Mouse (Mus musculus) lung, postnatal 4 days (tissue): Measurements from ENCODE around the gene Lrrc45.
A peak's percentile ranks its signal among the peaks of the same experiment; 100 is the strongest.
"Not testable (repeated sequence)": the region's sequence is repeated elsewhere in the genome, so short reads cannot be mapped to it uniquely, and the experiment has no call there.

Experiments
- DNase-seq, 2 experiments: peaks; one replicate each; pipeline ENCODE4 v3.0.0; 2021

Lrrc45 gene

DNA sequence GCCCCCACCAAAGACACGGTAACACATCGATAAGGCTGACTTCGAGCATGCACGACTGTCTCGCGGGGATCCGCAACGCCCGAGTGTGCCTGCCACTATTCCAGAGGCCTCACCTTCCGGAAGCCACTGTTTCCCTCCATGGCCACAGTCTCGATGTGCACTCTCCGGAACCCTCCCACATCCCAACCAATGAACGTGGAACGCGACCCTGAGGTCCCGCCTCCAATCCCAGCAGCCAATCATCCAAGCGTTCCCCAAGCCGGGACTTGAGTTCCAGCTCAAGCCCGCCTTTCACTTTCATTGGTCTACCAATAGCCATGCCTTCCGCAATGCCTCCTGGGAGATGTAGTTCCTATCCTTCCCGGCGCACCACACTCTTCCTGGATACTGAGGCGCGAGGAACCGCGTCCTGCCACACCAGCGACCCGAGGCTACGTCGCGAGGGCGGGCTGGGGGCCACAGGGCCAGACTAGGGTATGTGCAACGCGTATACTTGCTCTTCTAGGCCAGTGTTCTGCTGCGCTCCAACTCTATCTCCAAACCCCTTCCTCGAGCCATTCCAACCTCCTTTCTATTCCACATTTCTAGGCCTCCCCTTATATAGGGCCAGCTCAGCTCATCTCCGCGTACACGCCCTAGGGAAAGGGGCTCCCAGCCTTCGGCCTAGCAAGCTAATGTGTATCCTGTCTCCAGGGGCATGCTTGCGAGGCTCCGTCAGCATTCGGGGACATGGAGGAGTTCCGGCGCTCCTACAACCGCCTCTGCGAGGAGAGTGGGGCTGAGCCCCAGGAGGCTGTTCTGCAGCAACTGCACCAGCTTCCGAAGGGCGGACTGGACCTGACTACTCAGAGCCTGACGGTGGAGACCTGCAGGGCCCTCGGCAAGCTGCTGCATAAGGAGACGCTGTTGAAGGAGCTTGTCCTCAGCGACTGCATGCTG, at the start of gene Lrrc45, which contains the start of gene Cenpx:
TSS of gene Lrrc45 (plus strand) at position 346 of the 939 bp plus-strand sequence.
TSS of gene Cenpx (minus strand) at position 159 of the 939 bp plus-strand sequence.
- peak; percentile 98 for DNase-seq

DNA sequence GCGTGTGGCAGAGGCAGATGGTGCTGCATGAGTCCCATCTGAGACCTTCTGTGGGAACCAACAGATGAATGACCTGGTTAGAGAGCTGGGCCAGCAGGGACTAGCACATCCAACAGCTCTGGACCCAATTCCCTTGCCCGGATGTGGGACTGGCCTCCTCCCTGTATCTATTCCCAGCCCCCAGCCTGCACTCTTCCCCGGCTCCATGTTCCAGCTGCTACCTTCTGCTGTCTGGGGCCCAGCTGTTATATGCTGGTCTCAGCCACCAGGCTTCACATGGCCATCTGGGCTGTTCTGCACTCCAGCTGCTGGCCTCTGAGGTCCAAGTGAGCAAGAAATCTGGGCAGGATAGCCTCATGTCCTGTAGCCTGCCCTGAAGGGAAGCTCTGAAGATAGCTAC, 48.3 kb upstream of the Lrrc45 start:
- peak; percentile 65 to 90 for DNase-seq

DNA sequence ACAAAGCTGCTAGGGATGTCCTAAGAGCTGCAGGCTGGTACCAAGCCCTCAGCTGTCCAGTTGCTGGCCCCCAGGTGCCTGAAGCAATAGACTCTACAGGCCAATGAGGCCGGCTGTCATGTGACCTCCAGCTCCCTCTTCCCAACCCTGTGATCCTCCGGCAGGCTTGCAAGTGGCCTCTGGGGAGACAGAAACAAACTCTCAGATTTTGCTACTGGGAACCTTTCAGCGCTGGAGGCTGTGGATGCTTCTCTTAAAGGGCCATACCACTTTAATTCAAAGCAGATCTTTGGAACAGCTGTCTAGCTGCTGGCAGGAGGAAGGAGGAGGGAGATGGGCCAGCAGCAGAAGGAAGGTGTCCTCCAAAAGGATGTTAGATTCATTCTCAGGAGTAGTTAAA, 47.1 kb upstream of the Lrrc45 start:
- DNase-seq: peak in 1 of 2 experiments; percentile 63

DNA sequence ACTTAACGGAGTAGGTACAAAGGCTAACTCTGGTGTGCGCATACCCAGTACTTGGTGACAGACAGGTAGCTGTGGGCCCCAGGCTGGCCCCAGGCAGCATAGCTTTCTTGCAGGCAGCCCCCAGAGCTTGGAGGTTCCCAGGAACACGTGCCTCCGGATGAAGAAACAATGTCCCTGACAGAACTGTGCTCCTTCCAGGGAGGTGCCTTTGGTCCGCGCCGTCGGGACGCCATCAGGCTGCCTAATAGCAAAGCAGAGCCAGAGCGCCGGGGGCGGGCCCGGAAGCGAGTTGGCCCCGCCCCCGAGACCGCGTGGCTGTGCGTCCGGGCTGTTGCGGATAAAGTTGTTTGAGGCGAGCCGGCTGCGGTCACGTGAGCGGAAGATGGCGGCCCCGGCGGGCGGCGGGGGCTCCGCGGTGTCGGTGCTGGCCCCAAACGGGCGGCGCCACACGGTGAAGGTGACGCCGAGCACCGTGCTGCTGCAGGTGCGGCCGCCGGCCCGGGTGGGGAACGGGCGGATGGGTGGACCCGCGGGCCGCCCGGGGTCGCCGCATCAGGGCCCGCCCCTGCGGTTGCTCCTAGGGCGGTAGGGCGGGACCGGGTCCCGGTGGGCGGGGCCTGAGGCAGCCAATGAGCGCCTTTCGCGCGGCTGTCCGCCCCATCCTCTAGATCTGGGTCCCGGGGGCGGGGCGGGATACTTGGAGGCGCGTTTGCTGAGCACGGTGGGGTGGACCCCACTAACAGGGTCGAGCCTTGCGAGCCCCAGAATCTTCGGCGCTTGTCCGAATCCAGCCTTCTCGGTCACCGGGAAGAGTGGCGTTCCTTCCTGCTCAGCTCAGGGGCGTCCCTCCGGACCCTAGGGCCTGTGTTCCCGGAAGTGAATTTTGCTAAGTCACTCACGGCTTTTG, 40.8 kb upstream of the Lrrc45 start, which contains the start of gene Aspscr1:
TSS of gene Aspscr1 (plus strand) at position 287 of the 907 bp plus-strand sequence.
- DNase-seq: peak; percentile 97

DNA sequence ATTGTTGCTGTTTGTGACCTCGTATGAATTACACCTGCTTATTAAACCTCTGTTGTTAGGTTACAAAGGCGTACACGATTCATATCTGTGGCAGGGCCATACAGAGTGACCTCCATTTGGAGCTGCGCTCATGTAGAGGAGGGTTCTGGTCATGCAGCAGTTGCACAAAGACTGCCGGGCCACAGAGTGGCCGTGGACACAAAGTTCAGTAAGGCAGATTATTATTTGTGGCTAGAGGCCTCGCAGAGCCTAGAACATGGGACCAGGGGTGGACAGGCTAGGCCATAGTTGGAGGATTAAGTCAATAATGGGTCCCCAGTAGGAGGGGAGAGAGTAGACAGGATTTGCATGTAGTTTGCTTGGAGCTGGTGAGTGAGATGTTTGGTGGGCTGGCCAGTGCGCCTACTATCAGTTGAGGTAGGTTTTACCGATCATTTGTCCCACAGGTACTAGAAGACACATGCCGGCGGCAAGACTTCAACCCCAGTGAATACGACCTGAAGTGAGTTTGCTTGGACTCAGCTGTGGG, 40.1 kb upstream of the Lrrc45 start:
- DNase-seq: no peak

DNA sequence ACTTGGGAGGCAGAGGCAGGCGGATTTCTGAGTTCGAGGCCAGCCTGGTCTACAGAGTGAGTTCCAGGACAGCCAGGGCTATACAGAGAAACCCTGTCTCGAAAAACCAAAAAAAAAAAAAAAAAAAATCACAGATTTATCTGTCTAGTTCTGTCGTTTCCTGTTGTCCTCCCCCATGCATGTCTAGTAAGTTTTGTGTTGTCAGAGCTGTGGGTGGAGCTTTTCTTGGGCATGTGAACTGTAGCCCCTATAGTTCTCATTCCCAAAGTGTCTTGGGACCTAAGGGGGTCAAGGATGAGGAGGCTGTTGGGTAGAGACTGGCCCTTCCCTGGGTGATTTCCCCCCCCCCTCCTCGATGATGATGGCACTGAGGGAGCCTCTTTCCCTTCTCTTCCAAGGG, 37.9 kb upstream of the Lrrc45 start:
- DNase-seq: not testable (repeated sequence)

DNA sequence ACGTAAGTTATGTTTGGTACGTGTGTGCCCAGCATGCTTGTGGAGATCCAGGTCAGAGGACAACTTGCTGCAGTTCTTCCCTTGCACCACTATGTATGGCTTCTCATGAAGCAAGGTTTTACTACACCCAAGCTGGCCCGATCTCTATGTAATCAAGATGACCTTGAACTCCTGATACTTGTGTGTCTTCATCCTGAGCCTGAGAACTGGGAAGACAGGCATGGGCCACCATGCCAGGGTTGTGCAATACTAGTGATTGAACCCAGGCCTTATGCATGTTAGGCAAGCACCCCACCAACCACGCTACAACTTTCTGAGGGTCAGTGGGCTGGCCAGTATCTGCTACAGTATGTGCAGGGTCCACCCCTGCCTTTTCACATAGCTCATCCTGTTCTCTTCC, 36.8 kb upstream of the Lrrc45 start:
- DNase-seq: no peak

DNA sequence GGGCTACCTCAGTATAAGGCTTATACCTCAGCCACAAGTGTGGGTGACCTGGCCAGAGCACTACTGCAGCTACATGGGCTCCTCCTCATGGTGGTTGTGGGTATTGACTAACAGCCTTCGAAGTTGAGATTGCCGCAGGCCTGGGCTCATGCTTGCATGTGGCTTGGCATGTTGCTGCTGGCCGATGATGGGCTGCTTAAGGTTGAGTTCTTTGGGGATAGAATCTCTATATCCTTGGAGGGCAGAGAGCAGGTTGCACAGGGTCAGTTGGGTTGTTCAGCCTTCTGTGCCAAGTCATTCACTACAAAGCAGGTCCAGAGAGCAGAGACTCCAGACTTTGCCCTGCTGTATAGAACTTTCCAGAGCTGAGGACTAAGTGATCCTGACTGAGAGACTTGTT, 33.8 kb upstream of the Lrrc45 start:
- peak in 1 of 2 experiments; percentile 43 for DNase-seq

DNA sequence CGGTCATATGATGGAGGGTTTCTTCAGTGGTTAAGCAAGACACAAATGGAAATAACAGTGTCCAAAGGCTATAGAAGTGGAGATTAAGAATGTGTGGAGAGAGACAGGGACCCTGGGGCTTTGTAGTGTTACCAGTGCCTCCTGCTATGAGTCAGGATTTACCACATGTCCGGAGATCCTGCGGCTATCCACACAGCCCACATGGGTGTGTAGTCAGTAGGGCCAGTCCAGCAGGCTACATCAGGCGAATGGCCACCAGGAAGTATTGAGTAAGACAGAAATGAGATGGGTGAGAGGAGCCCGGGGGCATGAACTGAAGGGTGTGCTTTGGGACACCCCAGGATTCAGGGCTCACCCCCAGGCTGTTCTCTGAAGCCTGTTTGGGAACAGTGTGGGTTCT, 31.0 kb upstream of the Lrrc45 start:
- no peak for DNase-seq

DNA sequence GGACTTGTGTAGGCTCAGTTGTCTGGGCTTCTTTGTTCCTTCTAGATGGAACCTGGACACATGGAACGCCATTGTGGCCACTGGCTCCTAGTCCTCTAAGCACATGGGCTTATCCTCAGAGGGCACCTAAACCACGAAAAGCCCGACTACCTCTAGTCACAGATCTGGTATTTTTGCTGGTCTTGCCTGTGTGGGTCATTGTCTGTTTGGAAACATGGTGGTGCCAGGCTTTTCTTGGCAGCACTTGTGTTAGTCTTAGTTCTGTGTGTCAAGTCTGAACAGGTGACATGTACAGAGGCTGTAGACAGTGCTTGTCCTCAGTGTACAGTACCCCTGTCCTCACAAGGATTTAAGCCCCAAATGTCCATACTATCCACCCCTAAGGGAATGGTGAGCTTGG, 30.2 kb upstream of the Lrrc45 start:
- DNase-seq: no peak

DNA sequence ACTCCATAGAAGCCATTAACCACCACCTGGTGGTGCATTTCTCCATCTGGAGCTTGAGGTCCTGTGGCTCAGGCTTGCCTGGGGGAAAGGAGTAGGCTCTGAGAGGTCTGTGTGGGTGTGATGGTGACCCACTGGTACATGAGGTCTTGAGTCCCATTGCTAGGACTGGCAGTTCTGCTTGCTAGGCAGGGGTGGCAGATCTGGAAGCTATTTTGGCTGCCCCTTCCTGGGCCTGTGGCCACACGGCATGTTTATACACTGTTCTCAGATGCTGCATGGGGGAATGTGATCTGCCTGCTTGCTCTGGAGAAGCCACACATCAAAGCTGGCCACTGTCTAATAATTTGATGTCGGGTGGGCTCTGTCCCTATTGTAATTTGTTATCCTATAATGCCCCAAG, 29.6 kb upstream of the Lrrc45 start:
- no peak for DNase-seq

DNA sequence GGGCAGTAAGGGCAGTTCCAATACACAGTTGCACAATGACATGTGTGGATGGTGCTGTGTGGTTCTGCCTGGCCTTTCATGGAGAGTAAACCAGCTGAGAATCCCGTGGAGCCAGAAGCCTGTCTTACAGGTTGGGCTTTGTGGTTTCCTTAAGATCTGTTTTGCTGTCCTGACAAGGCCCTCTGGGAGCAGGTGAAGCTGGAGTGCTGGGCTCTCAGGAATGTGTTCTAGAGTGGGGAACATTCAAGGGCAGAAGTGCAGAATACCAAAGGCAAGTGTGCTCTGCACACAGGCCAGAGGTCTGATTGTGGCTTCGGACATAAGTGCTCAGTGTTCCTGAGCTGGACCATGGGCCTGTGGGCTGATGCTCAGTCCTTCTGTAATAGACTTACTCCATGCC, 29.1 kb upstream of the Lrrc45 start:
- peak; percentile 40 to 77 for DNase-seq

DNA sequence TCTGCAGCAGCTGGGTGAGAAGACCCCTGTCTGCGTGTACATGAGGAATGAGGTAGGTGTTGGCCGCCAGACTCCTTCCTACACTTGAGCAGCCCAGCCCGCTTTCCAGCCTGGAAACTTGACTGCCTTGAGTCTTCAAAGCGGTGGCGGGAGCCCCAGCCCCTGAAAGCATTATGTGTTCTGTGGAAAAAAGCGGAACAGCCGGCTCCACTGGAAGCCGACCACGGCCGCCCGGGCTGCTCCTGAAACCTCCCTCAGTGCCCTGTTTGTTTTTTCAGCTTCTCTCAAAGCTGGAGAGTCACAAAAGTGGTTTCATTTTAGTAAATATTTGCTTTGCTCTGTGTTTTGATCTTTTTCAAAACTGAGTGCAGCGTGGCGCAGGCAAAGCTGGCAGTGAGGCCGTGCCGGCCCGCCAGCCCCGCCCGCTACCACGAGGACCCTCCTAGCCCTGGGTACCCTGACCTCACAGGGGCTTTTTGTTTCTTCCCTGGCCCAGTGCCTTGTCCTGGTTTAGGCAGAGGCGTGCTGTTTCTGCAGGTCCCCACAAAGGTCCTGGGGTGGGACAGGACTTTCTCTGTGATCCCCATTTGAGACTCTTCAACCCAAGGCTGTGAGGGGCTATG, 27.0 kb upstream of the Lrrc45 start:
- DNase-seq: peak; percentile 67 to 89

DNA sequence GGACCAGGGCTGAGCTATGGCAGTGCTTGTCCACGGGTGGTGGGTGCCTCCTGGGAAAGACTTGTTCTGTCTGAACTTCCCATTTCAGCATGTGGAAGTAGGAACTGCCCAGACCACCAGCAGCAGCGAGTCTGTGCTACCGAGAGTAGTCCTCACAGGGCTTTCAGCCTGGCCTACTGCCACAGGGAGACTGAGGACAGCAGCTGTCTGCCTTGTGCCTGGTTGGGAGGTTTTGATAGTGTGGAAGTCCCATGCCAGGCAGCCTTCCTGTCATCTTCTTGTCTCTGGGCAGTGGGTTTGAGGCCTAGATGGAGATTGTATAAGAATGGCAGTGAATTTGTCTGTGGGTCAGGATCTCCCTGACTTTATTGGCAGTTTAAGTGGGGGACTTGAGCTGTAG, 24.4 kb upstream of the Lrrc45 start:
- DNase-seq: no peak

DNA sequence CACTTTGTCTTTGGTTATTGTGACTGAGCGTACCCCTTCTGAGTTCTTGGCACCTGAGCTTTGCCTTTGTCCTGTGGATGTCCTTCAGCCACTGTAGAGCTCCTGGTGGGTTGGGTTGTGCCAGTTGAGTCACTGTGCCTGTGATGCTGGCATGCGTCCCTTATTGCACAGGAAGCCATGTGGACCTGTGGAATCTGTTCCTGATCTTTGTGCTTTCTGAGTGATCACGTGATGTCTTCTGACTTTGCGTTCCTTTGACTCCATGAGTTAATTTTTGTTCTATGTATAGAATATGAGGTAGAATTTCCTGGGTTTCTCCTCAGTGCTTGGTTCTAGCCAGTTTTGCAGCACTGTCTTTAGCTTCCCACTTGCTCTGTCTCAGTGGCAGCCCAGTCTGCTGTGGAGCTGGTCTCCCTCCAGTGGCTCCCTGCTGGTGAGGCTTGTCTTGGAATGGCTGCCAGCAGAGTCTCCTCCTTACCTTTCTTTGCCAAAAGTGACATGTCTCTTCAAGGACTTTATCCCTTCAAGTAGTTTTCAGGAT, 21.2 kb upstream of the Lrrc45 start:
- DNase-seq: no peak

DNA sequence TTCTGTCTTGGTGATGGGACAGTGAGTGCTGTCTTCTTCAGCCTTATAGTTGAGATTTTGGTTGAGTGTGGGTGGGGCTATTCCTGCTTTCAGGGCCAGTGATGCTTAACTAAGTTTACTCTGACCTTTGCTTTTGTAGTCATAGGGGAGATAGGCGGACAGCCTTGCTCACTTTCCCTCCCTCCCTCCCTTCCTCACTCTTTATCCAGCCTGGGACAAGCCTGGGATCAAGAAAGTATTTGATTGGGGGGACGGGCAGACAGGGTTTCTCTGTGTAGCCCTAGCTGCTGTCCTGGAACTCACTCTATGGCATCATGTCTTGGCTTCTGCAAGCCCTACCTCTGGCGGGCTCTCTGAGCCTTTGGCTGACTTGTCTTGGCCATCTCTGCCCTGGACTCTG, 20.3 kb upstream of the Lrrc45 start:
- no peak for DNase-seq

DNA sequence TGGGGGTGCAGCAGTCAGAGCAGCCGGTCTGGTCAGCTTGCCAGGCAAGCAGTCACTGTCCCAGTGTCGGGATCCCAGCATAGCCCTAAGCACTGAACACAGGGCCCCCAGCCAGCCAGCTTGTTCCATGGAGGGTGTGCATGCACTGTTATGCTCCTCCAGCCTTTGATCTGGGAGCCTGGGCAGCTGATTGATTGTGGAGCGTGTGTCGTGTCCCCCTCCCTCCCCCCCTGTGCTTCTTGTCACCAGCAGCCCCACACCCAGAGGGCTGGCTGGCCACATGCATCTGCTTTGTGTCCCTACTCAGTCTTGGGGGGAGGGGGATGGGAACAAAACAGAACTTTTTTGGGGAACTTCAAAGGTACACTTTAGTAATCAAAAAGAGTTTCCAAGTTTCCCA, 18.5 kb upstream of the Lrrc45 start:
- DNase-seq: peak; percentile 58 to 84

DNA sequence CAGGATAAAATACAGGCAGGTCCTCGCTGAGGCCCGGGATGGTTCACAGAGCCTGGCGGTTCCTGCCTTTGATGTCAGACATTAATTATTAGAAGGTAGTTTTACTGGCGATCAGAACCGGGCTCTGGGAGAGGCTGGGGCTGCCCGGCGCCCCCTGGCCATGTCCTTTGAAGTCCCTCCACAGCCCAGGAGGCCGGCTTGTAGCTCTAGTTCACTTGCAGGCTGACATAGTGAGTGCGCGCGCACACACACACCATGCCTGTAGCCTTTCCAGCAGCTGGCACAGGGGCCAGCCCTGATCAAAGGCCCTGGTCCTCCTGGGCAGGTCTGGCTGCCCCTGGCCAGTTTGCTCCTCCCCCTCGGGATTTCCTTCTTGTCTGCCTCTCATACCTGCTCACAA, 18.1 kb upstream of the Lrrc45 start:
- no peak for DNase-seq

DNA sequence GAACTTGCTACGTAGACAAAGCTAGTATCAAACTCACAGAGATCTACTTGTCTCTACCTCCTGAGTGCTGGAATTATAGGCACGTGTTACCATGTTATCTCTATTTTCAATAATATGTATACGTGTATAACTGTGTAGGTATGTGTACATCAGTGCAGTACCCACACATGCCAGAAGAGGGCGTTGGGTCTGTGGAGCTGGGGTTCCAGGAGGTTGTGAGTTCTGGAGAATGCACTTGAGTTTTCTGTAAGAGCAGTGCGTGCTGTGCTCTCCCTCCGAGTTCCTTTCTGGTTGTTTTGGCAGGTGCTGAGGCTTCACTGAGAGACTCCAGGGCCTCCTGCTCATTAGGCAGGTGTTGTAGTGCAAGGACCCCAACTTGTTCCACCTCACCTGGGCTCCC, 17.2 kb upstream of the Lrrc45 start:
- no peak for DNase-seq

DNA sequence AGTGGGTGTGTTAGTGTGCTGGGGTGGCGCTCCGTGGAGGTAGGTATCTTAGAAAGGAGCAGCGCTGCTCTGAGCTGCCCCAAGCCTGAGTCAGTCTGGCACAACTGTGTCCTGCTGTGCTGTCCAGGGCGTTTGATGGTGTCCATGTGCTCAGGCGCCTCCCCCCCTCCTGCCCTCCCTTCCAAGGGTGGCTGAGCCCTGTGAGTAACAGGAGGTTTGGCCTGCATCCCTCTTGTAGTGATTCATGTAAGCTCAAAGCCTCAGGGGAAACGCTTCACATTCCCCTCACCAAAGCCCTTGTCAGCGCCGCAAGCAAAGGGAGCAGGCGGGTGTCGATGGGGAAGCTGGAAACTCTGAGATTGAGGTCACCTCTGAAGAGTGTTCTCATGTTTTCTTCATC, 16.0 kb upstream of the Lrrc45 start:
- peak; percentile 45 to 81 for DNase-seq

DNA sequence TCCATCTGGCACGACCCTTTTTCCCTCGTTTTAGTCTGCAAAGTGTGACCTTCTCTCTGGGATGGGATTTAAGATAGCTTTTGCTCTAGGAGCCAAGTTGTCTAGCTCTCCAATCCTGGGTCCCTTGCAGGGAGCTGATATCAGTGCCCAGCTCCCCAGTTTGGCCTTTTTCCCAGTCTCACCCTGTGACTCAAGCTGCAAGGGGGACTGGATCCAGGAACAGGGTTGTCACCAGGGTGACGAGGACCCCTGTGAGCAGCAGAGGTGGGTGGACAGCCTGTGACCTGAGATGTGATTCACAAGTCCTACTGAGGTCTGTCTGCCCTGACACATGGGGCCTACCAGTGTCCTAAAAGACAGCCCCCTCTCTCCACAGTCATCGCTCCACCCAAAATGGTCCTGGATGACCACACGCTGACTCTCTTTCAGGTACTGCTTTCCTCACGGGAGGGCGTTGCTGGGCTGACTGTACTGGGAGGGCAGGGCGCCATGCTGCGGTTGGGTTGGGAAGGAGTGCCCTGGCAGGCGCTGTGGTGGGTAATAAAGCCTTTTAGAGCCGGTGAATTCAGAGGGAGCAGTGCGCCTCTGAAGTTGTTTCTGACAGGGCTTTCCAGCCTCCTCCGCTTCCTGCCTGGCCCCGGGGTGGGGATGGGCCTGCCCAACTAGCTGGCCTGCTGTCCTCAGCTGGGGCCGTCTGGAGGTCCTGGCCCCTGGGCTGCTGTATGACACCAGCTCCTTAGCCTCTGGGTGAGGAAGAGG, 9.8 kb upstream of the Lrrc45 start:
- peak in 1 of 2 experiments; percentile 73 for DNase-seq
